Mouse (Mus musculus): ENCODE results near the gene Dock6.
"Not testable (repeated sequence)": the region's sequence is repeated elsewhere in the genome, so short reads cannot be mapped to it uniquely, and the experiment has no call there.

Gene Dock6

DNA sequence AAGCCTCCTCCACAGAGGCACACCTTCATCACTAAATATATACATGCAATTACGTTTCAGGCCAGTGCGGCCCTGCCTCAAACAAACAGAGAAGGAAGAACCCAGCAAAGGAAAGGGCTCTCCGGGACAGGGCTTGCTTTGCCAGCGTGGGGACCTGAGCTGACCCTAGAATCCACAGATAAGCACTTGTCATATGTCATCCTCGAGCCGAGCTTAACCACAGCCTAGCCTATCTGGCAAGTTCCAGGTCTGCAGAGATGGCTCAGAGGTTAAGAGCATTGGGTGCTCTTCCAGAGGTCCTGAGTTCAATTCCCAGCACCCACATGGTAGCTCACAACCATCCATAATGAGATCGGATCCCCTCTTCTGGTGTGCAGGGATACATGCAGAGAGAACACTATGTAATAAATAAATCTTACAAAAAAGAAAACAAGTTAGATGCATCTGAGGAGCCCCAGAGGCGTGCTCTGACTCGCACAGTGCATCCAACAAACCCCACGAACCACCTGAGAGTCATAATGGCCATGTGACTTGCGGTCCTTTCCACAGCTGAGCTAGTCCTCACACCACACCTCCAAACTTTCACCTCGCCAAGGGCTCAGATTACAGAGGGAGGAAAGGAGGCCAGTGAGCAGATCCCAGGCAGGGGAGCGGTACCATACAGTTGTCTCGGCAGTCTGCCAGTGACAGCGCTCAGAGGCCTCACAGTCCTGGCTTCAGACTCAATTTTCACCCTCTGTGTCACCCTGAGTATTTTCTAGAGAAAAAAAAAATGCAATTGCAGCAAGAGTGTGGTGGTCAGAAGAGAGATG lies 70.6 kb downstream of the Dock6 start:
- DNase-seq (ENCODE audit: low spot score), result no peak

DNA sequence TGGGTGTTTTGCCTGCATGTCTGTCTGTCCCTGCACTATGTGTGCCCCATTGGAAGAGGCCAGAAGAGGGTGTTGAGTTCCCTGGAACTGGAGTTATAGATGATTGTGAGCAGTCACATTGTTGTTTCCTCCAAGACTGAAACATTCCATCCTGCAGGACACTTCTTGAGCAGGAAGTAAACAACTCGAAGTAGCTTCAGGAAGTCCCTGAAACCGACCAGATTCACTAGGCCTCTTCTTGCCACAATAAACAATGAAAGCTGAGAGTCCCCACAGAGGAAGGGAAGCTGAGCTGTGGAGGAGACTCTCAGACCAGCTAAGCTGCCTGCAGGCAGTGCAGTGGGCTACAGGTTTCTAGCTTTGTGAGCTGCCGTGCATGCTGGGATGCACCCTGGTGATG lies 74.7 kb downstream of the Dock6 start:
- no peak for DNase-seq (ENCODE audit: low spot score)

DNA sequence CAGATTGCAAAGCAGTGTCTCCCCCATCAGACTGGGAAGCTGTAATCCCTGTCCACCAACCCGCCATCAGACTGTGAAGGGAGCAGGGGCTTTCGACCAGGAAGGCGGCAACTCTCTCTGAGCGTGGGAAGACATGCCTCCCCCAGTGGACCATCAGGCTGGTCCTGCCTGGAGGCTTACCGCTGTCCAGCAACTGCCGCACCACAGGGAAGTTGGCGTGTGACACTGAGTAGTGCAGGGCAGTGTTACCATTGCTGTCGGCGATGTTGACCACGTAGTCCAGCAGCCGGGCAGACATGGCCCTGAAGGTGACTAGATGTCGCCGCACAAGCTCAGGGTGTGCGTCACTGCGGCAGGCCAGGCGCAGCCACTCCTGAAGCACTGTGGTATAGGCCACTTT lies 78.1 kb downstream of the Dock6 start:
- DNase-seq (ENCODE audit: low spot score), result no peak

DNA sequence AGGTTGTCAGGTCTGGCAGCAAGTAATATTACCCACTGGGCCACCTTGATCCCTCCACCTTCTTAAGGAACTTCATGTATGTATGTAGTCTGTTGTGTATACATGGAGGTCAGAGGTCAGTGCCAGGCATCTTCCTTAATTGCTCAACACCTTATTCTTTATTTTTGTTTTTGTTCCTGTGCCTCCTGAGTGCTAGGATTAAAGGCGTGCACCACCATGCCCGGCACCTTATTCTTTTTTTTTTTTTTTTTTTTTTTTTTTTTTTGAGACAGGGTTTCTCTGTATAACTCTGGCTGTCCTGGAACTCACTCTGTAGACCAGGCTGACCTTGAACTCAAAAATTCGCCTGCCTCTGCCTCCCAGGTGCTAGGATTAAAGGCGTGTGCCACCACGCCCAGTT lies 79.0 kb downstream of the Dock6 start:
- not testable (repeated sequence) for DNase-seq (ENCODE audit: low spot score)

DNA sequence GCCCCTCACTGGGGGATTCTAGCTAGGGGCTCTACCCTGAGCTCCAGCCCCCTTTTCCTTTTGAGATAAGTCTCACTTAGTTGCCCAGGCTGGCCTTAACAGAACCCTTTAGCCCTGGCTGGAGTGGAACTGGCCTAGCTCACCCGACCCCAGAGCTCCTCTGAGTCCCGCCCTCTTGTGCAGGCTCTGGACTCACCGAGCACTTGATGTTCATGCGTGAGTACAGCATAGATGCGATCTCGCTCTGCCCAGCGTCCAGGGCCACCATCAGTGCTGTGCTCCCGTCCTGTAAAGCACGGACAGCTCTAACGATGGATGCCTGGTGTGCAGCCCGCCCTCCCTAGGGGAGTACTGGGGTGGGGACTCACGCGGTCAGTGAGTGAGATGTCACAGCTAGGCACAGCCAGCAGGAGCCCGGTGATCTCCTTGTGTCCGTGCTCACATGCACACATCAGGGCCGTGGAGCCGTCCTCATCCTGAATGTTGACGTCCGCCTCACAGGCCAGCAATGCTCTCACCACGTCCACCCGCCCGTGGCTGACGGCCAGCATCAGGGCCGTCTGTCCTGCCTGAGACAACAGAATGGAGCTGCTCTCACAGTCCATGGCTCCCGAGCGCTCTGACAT lies 82.8 kb downstream of the Dock6 start:
- peak; percentile 34 for DNase-seq (ENCODE audit: low spot score)

DNA sequence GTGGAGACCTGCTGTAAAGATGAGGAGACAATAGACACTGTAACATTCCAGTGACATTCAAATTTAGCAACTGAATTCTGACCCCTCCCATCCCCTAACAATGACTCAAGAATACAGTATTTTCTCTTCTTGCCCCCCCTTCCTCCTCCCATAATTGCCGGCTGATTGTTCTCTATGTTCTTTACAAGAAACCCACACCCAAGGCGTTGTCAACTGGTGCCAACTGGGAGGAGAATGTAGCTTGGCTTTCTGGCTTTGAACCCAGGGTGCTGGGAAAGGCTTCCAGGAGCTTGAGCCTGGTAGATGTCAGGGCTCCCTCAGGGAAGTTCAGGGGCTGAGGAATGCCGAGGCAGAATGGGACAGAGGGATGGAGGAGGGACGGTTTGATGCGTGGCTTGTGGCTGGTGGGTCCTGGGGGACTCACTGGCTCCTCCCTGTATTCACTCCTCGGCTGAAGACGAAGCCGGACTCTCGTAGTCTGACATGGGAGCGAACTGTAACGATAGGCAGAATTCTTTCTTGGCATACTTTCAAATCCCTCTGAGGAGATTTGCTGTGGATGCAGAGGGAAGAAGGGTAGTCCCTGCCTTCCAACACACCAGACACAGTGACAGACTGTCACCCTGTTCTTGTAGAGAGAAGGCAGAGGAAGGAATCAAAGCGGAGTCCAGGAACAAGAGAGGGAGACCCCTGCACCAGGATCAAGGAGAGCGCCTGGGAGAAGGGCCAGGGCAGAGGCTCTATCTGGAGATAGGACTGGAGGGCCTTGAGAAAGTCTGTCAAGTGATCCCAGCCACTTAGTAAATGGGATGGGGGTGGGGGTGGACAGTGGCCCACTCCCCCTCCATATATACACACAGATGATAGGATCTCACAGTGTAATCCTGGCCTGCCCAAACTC lies 83.7 kb downstream of the Dock6 start:
- peak; percentile 33 for DNase-seq (ENCODE audit: low spot score)

DNA sequence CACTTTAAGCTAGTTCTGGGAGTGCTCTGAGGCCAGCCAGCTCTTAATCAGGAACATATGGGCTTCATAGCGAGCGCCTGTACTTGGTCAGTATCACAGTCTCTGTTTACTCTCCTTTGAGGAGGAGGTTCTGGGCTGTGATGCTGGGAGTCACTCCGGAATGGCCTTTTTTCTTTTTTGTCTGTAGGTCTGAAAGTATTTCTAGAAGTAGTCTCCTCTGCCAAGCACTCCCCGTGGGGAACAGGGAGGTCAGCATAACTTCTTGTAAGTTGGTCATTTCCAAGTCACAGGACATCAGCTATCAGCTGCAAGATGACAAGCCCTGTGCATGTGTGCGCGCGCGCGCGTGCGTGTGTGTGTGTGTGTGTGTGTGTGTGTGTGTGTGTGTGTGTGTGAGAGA lies 84.5 kb downstream of the Dock6 start:
- DNase-seq (ENCODE audit: low spot score), result peak; percentile 26

DNA sequence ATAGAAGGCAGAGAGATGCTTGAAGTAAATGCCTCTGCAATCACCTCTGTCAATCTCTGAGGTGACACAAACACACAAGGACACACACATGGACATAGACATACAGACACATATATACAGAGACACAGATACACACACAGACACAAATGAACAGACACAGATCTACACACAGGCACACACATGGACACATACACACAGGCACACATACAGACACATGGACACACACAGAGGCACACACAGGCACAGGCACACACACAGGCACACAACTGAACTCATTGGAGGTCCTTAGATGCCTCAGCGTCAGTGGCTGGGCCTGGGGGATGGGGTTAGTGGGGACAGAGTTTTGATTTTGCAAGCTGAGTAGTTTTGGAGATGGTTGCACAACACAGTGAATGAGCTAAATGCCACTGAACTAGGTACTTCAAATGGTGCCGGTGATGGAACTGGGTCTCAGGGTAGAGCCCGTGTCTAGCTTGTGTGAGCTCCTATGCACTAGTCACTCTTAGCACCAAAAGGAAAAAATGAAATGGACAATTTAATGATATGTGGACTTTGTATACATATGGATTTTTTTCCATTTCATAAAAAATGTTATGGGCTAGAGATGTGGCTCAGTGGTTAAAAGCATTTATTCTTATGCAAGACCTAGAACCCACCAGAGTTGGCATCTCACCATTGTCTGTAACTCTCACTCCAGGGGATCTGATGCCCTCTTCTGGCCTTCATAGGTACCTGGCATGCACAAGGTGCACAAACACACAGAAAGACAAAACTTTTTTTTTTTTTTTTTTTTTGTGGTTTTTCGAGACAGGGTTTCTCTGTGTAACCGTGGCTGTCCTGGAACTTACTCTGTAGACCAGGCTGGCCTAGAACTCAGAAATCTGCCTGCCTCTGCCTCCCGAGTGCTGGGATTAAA lies 88.1 kb downstream of the Dock6 start:
- no peak for DNase-seq (ENCODE audit: low spot score)

DNA sequence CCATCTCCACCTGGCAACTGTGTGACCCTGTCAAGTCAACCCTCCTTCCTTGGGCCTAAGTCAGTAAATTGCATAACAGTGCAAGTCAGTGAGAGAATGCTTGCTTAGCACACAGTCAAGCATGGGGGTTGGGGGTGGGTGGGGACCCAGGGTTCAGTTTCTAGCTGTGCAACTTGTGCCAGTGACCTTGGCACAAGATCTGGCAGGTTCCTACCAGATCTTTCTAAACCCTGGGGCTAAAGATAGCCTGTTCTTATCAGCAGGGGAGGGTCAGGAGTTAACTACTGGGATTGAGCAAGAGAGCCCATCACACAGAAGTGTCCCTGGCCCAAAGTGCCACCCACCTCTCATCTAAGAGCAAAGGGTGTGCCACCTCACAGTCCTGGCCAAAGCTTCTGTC lies 90.3 kb downstream of the Dock6 start:
- no peak for DNase-seq (ENCODE audit: low spot score)

DNA sequence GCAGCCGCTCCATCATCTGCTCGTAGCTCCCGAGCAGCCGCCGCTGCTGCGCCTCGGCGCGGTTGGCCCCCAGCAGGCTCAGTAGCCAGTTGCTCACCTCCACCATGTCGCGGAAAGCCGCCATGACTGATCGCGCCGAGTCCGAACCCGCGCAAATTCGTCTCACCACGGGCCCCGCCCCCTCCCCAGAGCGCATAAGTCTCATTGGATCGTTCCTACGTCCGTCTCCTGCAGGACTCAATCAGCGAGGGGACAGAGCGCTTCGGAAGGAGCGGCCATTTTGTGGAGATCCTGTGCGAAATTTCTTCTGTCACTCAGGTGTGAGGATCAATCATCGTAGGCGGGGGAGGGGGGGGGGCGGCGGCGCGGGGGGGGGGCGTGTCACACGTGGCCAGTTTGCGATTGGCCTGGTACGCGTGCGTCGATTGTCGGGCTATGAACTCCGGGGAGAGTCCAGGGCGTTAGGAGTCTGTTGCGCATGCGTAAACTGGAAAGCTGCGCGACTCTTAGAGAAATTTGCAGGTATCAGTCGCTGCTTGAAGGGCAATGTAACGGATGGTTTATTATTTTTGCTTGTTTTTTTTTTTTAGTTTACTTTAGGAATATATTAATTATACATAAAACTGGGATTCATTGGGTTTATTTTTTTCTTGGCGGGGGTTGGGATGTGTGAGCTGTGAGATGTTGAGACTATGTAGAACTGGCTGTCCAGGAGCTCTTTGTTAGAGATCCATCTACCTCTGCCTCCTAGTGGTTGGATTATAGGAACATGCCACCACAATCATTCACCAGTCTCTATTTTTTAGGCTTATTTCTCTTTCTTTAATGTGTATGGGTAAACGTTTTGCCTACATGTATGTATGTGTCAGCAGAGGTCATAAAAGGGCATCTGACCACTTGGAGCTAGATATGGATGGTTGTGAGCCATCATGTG lies 92.0 kb downstream of the Dock6 start, which contains the start of gene Spc24:
Spc24 (minus strand) TSS at position 149 of the 934 bp plus-strand sequence.
- DNase-seq (ENCODE audit: low spot score), result peak; percentile 92

DNA sequence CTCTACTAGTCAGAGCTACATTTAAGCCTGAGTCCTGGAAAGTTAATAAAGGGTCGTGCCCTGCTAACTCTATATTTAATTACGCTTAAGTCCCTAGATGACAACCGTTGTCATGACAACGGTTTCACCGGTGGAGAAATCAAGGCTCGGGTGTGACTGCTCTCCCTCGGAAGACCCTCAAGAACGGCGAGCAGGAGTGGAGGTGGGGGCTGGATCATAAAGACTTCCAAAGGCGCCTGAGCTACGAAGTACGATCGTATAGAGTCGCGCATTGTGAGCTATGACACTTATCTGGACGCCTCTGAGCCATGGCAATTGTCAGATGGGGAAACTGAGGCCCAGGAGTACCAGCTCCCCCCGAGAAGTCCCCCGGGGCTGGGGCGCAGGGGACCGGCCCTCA lies 92.7 kb downstream of the Dock6 start:
- DNase-seq (ENCODE audit: low spot score), result no peak

DNA sequence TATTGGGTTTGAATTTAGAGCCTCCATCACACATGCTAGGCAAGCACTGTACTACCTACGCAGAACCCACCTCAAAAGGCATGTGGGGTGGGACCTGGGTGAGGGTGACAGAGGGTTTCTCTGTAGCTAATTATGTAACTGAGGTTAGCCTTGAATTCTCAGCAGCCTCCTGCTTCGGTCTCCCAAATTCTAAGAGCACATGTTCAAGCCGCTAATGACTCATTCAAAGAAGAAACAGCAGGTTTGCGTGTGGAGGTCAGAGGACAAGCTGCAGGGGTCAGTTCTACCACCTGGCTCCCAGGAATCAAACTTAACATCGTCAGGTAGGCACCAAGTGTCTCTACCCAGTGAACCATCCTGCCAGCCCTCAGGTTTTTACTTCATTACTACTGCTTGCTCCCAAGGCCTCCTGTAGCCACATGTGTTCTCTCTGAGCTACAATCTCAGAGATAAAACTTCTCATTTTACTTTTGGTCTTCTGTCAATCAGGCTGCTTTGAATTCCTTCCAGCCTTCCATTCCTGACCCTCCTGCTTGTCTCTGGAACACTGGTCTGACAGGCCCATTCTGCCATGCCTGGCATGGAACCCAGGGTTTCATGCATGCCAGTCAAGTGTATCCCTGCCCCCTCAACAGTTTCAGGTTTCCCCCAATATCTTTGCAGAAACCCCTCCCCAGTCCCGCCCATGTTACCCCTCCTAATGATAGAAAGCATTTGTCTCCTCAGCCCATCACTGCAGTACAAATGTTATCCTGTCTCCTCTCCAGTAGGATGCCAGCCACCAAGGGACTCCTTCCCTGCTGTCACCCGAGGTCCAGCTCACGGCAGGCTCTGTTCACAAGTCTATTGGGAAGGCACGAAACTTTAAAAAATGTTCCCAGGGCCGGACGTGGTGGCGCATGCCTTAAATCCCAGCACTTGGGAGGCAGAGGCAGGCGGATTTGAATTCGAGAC lies 93.6 kb downstream of the Dock6 start:
- no peak for DNase-seq (ENCODE audit: low spot score)

DNA sequence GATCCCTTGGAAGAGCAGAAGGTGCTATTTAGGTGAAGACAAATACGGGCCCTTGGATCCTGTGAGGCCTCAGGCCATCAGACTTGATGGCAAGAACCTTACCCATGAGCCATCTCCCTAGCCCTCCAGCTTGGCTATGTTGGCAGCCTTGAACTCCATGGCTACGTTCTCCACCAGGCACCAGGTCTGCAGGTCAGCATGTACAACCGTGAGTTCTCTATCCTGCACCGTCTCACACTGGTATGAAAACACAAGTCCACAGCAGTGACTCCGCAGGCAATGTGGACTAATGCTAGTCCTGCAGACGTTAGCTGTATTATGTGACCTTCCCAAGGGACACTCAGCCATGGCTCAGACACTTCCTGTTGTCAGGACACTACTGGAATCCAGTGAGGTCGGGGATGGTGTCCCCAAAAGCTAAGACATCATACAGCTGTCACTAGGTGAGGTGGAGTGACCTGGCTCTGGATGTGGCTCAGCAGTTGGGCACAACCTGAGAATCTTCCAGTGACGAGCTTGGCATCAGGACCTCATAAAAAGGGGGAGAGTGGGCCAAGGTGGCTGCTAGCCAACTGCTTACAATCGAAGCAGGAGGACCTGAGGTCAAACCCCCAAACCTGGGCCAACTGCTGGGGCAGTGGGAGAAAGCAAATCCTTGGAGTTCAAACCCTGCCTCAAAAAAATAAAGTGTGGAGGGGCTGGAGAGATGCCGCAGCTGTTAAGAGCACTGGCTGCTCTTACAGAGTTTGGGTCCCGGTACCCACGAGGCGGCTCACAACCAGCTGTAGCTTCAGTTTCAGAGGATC lies 97.7 kb downstream of the Dock6 start:
- no peak for DNase-seq (ENCODE audit: low spot score)

DNA sequence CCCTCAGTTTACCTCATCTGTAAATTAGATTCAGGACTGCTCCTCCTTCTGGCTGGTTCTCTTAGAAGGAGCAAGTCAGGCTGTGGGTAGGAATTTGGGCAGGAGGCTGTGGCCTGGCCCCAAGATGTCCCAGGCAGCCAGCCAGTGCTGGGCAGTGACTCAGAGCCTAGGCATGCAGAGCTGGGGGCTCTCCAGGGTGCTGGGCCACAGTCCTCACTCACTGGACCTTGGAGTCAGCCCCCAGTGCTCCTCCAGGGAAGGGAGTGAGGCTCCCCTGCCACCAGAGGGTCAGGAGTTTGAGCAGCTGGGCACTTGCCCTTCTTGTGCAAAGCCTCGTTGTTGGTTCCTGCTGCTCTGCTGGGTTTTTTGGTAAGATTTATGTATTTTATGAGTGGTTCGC lies 98.4 kb downstream of the Dock6 start:
- DNase-seq (ENCODE audit: low spot score), result peak; percentile 74

DNA sequence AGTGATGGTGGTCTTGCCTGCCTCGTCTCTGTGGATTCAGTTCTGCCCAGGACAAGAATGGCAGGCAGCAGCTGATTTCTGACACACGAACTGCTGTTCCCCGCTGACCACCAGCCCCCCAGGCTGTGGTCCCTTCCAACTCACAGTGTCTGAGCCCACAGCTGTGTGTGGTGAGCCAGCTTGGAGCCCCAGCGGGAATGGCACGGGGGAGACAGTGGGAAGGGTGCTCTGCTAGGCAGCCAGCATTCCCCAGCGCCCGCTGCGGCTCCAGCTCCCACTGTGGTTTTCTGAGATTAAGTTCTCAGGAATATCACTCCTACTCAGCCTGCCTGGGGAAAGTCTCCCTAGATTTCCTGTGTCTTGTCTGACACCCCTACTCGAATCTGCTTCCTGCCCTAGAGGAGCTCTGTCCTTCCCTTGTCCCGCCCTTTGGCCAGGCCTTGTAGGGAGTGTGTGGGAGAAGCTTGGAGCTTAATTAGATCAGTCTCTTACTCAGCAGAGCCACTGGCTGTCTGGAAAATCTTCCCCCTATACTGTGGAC lies 100.1 kb downstream of the Dock6 start:
- DNase-seq (ENCODE audit: low spot score), result peak; percentile 51

DNA sequence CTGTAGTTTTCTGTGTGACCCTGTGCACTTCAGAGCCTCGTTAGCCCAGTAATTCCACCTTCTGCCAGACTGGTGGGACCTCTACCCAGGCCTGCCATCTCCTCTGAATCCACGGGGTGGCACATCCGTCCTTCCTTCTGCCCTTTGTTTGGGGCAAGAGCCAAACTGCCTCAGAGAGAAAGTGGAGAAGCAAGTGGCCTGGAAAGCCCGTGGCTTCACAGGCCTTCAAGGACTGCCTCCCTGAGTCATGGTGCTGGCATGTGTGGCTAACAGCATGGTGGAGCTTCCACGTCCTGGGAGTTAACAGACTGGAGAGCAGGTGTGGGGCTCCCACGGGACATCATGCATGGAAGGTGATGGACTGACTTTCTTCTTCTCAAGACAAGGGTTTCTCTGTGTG lies 101.1 kb downstream of the Dock6 start:
- no peak for DNase-seq (ENCODE audit: low spot score)

DNA sequence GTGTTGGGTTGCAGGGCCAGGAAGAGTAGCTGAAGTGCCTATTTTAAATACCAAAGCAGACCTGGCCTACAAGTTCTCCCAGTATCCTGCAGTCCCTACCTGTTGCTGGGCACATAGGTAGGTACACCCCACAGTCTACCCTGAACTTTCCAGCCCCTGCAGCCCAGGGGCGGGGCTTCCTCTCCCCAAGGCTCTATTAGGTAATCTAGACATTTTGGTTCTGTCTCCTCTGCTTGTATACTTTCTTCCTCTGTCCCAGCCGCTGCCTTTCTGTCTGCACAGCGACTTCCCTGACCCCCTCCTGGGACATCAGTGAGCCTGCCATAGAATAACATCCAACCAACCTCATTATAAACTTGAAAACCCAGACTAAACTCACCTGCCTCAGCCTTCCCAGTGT lies 102.1 kb downstream of the Dock6 start:
- DNase-seq (ENCODE audit: low spot score), result no peak

All from ovary, postnatal 14 days (tissue).